Mouse (Mus musculus) liver, adult 2 months (tissue): ENCODE data around the gene Grin3b.

Source experiments
- CTCF ChIP-seq: fragments of 200-500 bp; IDR thresholded peaks from 2 replicates; pipeline ENCODE4 v1.5.1; 2011; ENCODE audit warnings: low read depth, low read length, control low read depth
- POLR2A ChIP-seq: fragments of 200-500 bp; IDR thresholded peaks from 2 replicates; pipeline ENCODE4 v1.6.1; 2011; ENCODE audit warnings: low read length, control low read depth; ENCODE audit not compliant: insufficient read depth; ENCODE audit errors: extremely low read depth

- TF ChIP-seq CTCF (no peak), POLR2A (no peak)
Measured at GRCm38 (mm10) chr10:80017771-80018170, 47.3 kb downstream of the Grin3b start.
